Mouse (Mus musculus): Measurements from ENCODE around the gene Sox1.

- TF ChIP-seq CTCF (IDR thresholded peaks at IDR 0.05; ENCODE audit: control insufficient read depth, insufficient read depth, low read length): no peak
- TF ChIP-seq POLR2A (IDR thresholded peaks at IDR 0.05; ENCODE audit: borderline replicate concordance, control insufficient read depth, low read depth, low read length): no peak
These were observed 14.9 kb downstream of the Sox1 start for GRCm38 (mm10) chr8:12409976-12410375.

Data from bone marrow, adult 2 months (tissue).